Mouse (Mus musculus) midbrain, embryonic 13.5 days (tissue): ENCODE data around the gene Dnah5. TPM values are rescaled to one million over a fixed set of nuclear protein-coding genes. Genes with fewer than 3 reads are reported as not detected.

Experiments
- ATAC-seq: fragments of 200-750 bp; cut with Nextera tagmentation; 2 replicates; pipeline ENCODE4 v1.8.0; 2017; ENCODE audit warnings: mild to moderate bottlenecking, moderate TSS enrichment, moderate library complexity
- H3K27ac ChIP-seq: fragments of 300-500 bp; sonication (generic); 2 replicates; pipeline ENCODE4 v1.5.1; 2015; ENCODE audit warnings: inconsistent platforms, mild to moderate bottlenecking, moderate library complexity
- H3K27me3 ChIP-seq: fragments of 300-500 bp; sonication (generic); 2 replicates; pipeline ENCODE4 v1.6.1; 2015; ENCODE audit warnings: mild to moderate bottlenecking, inconsistent platforms
- H3K36me3 ChIP-seq: fragments of 300-500 bp; sonication (generic); 2 replicates; pipeline ENCODE4 v1.6.1; 2015; ENCODE audit warnings: mild to moderate bottlenecking, inconsistent platforms
- H3K4me1 ChIP-seq: fragments of 300-500 bp; sonication (generic); replicated peaks from 2 replicates; pipeline ENCODE4 v1.6.1; 2015; ENCODE audit warnings: inconsistent platforms
- H3K4me2 ChIP-seq: fragments of 300-500 bp; sonication (generic); replicated peaks from 2 replicates; pipeline ENCODE4 v1.6.1; 2015; ENCODE audit warnings: moderate library complexity, mild to moderate bottlenecking, inconsistent platforms
- H3K4me3 ChIP-seq: fragments of 300-500 bp; sonication (generic); replicated peaks from 2 replicates; pipeline ENCODE4 v1.5.1; 2015; ENCODE audit warnings: mild to moderate bottlenecking, inconsistent platforms
- H3K9ac ChIP-seq: fragments of 300-500 bp; sonication (generic); replicated peaks from 2 replicates; pipeline ENCODE4 v1.6.1; 2015; ENCODE audit warnings: mild to moderate bottlenecking, inconsistent platforms
- H3K9me3 ChIP-seq: fragments of 300-500 bp; sonication (generic); 2 replicates; pipeline ENCODE4 v1.6.1; 2016; ENCODE audit warnings: mild to moderate bottlenecking, inconsistent platforms
- WGBS: fragments of 180-500 bp; shearing (Covaris S2); methylation state at CpG from one replicate; pipeline ENCODE4 v1.1.7; 2015; 5-methylcytosine and 5-hydroxymethylcytosine counted together
- polyA plus RNA-seq: library from polyadenylated mRNA; unstranded; fragments of >200 nt; fragmentation: Nextera tagmentation; extraction: Ambion mirVana; gene quantifications from 2 replicates; pipeline ENCODE4 v1.2.1, GENCODE M21; 2015

Dnah5 gene
- polyA plus RNA-seq, 1 experiment from 2014 or later = 0.26 TPM

DNA sequence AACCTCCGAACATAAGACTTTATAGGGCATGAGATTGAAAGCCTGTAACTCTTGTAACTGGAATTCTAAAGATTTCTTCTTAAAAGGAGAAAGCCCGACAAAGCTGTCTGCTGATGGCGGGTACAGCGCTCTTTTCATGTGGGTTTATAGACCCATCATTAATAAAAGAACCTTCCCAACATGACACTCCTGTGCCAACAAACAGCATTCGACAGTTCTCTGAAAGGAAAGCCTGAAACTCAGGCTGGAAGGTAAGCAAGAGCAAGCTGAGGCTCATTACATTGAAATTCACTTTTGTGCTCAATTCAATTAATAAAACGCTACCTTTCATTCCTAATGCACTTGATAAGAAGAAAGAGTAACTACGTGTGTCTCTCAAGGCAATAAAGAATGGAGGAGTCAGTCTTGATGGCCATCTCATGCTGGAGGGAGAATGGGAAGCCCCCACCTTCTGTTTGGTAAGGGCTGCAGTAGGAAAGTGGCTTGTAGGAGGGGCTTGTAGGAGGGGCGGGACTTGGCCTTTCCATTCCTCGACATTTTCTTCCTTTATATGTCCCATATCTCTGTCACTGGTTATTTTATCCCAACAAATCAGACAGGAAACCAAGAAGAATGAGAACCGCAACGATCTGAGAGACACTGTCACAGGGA is 15.1 kb upstream of the Dnah5 start:
- Histone ChIP-seq H3K4me3 (no peak overlapping the region), H3K36me3 (no peaks in the 10 kb centered on the region), H3K27ac (no peak overlapping the region), H3K27me3 (0 out of 2 replicates have a peak, but pooled peaks cover 13% of the 10 kb centered on the region), H3K4me2 (no peak overlapping the region), H3K4me1 (no peaks in the 10 kb centered on the region), H3K9me3 (no peaks in the 10 kb centered on the region), H3K9ac (no peak overlapping the region)
- WGBS = 65% methylated on average over 11 of the region's 11 CpGs
- ATAC-seq = peak; percentile 49

DNA sequence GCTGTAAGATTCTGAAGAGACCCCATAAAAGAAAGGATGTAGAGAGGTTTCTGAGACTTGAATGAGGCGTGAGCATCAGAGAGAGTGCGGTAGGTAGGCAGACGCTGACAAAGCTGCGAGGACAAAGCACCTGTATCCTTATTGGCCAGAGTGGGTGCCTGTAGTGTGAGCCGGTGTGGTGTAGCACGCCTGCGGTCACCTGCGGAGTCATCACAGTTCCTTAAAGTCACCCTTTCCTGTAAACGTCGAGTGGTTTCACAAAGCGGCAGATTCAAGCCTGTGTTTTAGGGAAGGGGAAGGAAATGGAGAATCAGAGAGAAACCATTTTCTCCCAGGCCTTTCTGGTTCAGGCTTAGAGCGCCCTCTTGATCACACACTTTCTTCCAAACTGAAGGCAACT is 13.9 kb upstream of the Dnah5 start:
- H3K4me1 ChIP-seq = no peaks in the 10 kb centered on the region
- H3K4me2 ChIP-seq = no peak overlapping the region
- no peaks in the 10 kb centered on the region for H3K9me3 ChIP-seq
- ATAC-seq = no peak
- 48% methylated on average over 12 of the region's 12 CpGs for WGBS
- H3K27ac ChIP-seq = no peak overlapping the region
- no peak overlapping the region for H3K4me3 ChIP-seq
- 0 out of 2 replicates have a peak, but pooled peaks cover 10% of the 10 kb centered on the region for H3K27me3 ChIP-seq
- H3K36me3 ChIP-seq = no peaks in the 10 kb centered on the region
- H3K9ac ChIP-seq = no peak overlapping the region

GRCm38 (mm10) chr15:28198609-28199008 is 4.9 kb upstream of the Dnah5 start:
- Histone ChIP-seq H3K27me3 (peaks cover 11% of the 10 kb centered on the region; the same call in 1 of the 2 replicates), H3K9ac (no peak overlapping the region), H3K4me1 (0 out of 2 replicates have a peak, but pooled peaks cover 2% of the 10 kb centered on the region), H3K27ac (no peak overlapping the region), H3K4me3 (no peak overlapping the region), H3K36me3 (no peaks in the 10 kb centered on the region), H3K4me2 (no peak overlapping the region), H3K9me3 (no peaks in the 10 kb centered on the region)
- no peak; the same call in 1 of the 2 replicates for ATAC-seq
- 64% methylated on average over 4 of the region's 4 CpGs for WGBS

DNA sequence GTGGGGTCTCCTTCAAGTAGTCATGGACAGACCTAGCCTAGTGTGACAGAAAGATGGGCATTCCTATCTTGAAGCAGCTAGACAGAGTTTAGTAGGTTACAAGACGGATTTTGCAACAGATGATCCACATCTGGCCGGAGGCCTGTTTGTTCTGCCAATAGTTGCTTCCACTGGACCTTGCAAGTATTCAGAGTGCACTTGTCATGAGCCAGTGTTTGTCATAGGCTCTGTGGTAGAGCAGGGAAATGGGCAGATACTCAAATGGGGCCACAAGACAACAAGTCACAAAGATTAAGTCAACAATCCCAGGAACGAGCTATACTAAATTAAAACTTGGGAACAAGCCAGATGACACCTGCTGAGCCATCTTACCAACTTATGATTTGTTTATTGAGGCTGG is 1.1 kb downstream of the Dnah5 start:
- H3K36me3 ChIP-seq = no peaks in the 10 kb centered on the region
- H3K4me2 ChIP-seq = no peak overlapping the region
- no peak overlapping the region for H3K4me3 ChIP-seq
- ATAC-seq = no peak
- WGBS = 91% methylated on average over 3 of the region's 3 CpGs
- no peaks in the 10 kb centered on the region for H3K9me3 ChIP-seq
- H3K27ac ChIP-seq = no peak overlapping the region
- H3K27me3 ChIP-seq = peaks cover 25% of the 10 kb centered on the region
- 0 out of 2 replicates have a peak, but pooled peaks cover 4% of the 10 kb centered on the region for H3K4me1 ChIP-seq
- no peak overlapping the region for H3K9ac ChIP-seq

- H3K4me2 ChIP-seq = no peak overlapping the region
- WGBS = 69% methylated on average over 2 of the region's 2 CpGs
Observed at GRCm38 (mm10) chr15:28207545-28207944, 4.0 kb downstream of the Dnah5 start.

DNA sequence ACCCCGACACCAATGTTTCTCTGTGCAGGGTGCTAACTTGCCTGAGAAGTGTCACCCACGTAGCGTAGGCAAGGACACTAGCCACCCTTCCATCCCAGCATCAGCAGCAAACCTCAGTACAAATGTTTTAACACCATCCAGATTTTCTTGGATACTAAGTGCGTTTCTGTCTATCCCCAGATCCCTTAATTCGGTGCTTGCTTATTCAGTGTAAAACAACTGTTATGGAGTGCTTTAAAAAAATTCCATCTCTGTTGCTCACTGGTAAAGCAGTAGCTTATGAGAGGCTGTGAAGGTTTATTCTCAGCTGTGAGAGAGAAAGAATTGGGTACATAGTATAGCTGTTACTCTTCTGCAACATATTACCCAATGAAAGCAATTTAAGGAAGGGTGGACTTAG is 9.5 kb downstream of the Dnah5 start:
- no peaks in the 10 kb centered on the region for H3K9me3 ChIP-seq
- H3K27me3 ChIP-seq = peaks cover 17% of the 10 kb centered on the region
- 93% methylated on average over 5 of the region's 5 CpGs for WGBS
- no peak overlapping the region for H3K27ac ChIP-seq
- H3K4me1 ChIP-seq = peaks cover 5% of the 10 kb centered on the region; the same call in 1 of the 2 replicates
- H3K9ac ChIP-seq = no peak overlapping the region
- ATAC-seq = no peak
- H3K36me3 ChIP-seq = no peaks in the 10 kb centered on the region
- no peak overlapping the region for H3K4me3 ChIP-seq
- H3K4me2 ChIP-seq = no peak overlapping the region

More at GRCm38 (mm10) chr15:28207545-28207944, 4.0 kb downstream of the Dnah5 start:
- Histone ChIP-seq H3K4me1 (0 out of 2 replicates have a peak, but pooled peaks cover 4% of the 10 kb centered on the region), H3K9ac (no peak overlapping the region), H3K27ac (no peak overlapping the region), H3K27me3 (peaks cover 22% of the 10 kb centered on the region), H3K4me3 (no peak overlapping the region), H3K9me3 (no peaks in the 10 kb centered on the region), H3K36me3 (no peaks in the 10 kb centered on the region)
- no peak for ATAC-seq

- 29% methylated on average over 8 of the region's 8 CpGs for WGBS
- no peak overlapping the region for H3K9ac ChIP-seq
- no peaks in the 10 kb centered on the region for H3K27me3 ChIP-seq
- H3K4me3 ChIP-seq = no peak overlapping the region
- H3K4me1 ChIP-seq = peaks cover 5% of the 10 kb centered on the region; the same call in 1 of the 2 replicates
- no peak overlapping the region for H3K4me2 ChIP-seq
- no peaks in the 10 kb centered on the region for H3K9me3 ChIP-seq
- H3K36me3 ChIP-seq = no peaks in the 10 kb centered on the region
- no peak overlapping the region for H3K27ac ChIP-seq
- ATAC-seq = no peak
Observed at GRCm38 (mm10) chr15:28216358-28216757, 12.8 kb downstream of the Dnah5 start.

GRCm38 (mm10) chr15:28227316-28227715 is 23.8 kb downstream of the Dnah5 start:
- Histone ChIP-seq H3K27ac (no peak overlapping the region), H3K4me3 (no peak overlapping the region), H3K4me1 (no peaks in the 10 kb centered on the region), H3K27me3 (no peaks in the 10 kb centered on the region), H3K9me3 (no peaks in the 10 kb centered on the region), H3K9ac (no peak overlapping the region), H3K4me2 (no peak overlapping the region), H3K36me3 (no peaks in the 10 kb centered on the region)
- WGBS = 66% methylated on average over 3 of the region's 3 CpGs
- ATAC-seq = no peak

- no peak overlapping the region for H3K4me3 ChIP-seq
- no peak overlapping the region for H3K4me2 ChIP-seq
- 94% methylated on average over 1 of the region's 1 CpGs for WGBS
- ATAC-seq = no peak
- no peaks in the 10 kb centered on the region for H3K36me3 ChIP-seq
- no peak overlapping the region for H3K9ac ChIP-seq
- H3K27ac ChIP-seq = no peak overlapping the region
- no peaks in the 10 kb centered on the region for H3K4me1 ChIP-seq
- H3K27me3 ChIP-seq = no peaks in the 10 kb centered on the region
- 0 out of 2 replicates have a peak, but pooled peaks cover 3% of the 10 kb centered on the region for H3K9me3 ChIP-seq
Observed at GRCm38 (mm10) chr15:28260250-28260649, 56.7 kb downstream of the Dnah5 start.

- H3K4me2 ChIP-seq = no peak overlapping the region
- no peaks in the 10 kb centered on the region for H3K4me1 ChIP-seq
- H3K4me3 ChIP-seq = no peak overlapping the region
- H3K9ac ChIP-seq = no peak overlapping the region
- no peaks in the 10 kb centered on the region for H3K36me3 ChIP-seq
- no peak for ATAC-seq
- H3K27ac ChIP-seq = no peak overlapping the region
- WGBS = 89% methylated on average over 4 of the region's 4 CpGs
- H3K9me3 ChIP-seq = no peaks in the 10 kb centered on the region
- no peaks in the 10 kb centered on the region for H3K27me3 ChIP-seq
Observed at GRCm38 (mm10) chr15:28299438-28299837, 95.9 kb downstream of the Dnah5 start.

- ATAC-seq = no peak
- no peak overlapping the region for H3K4me2 ChIP-seq
- 66% methylated on average over 8 of the region's 8 CpGs for WGBS
Observed at GRCm38 (mm10) chr15:28307131-28307530, 103.6 kb downstream of the Dnah5 start.

GRCm38 (mm10) chr15:28307884-28308283 is 104.3 kb downstream of the Dnah5 start:
- no peak overlapping the region for H3K4me2 ChIP-seq
- H3K4me3 ChIP-seq = no peak overlapping the region
- H3K9me3 ChIP-seq = no peaks in the 10 kb centered on the region
- no peaks in the 10 kb centered on the region for H3K36me3 ChIP-seq
- H3K27ac ChIP-seq = no peak overlapping the region
- no peaks in the 10 kb centered on the region for H3K27me3 ChIP-seq
- H3K4me1 ChIP-seq = no peaks in the 10 kb centered on the region
- 53% methylated on average over 2 of the region's 2 CpGs for WGBS
- no peak for ATAC-seq
- no peak overlapping the region for H3K9ac ChIP-seq

More at GRCm38 (mm10) chr15:28307131-28307530, 103.6 kb downstream of the Dnah5 start:
- no peaks in the 10 kb centered on the region for H3K4me1 ChIP-seq
- H3K9ac ChIP-seq = no peak overlapping the region
- H3K4me3 ChIP-seq = no peak overlapping the region
- H3K27ac ChIP-seq = no peak overlapping the region
- H3K9me3 ChIP-seq = no peaks in the 10 kb centered on the region
- H3K27me3 ChIP-seq = no peaks in the 10 kb centered on the region
- no peaks in the 10 kb centered on the region for H3K36me3 ChIP-seq

- H3K27ac ChIP-seq = no peak overlapping the region
- WGBS = 87% methylated on average over 4 of the region's 4 CpGs
- no peaks in the 10 kb centered on the region for H3K9me3 ChIP-seq
- ATAC-seq = no peak
- no peak overlapping the region for H3K4me3 ChIP-seq
- H3K4me1 ChIP-seq = no peaks in the 10 kb centered on the region
- no peak overlapping the region for H3K9ac ChIP-seq
- H3K4me2 ChIP-seq = no peak overlapping the region
- no peaks in the 10 kb centered on the region for H3K27me3 ChIP-seq
- H3K36me3 ChIP-seq = no peaks in the 10 kb centered on the region
Observed at GRCm38 (mm10) chr15:28310516-28310915, 107.0 kb downstream of the Dnah5 start.
